Mouse (Mus musculus) C2C12 (cell line): ENCODE data around the gene Lef1.

Experiments used
- CEBPB ChIP-seq: IDR thresholded peaks from one replicate; pipeline ENCODE4 v1.6.1; 2011; ENCODE audit warnings: low read depth, mild to moderate bottlenecking, control low read depth, moderate library complexity
- CTCF ChIP-seq: IDR thresholded peaks from one replicate; pipeline ENCODE4 v1.5.1; 2011; ENCODE audit not compliant: control insufficient read depth, insufficient read depth, insufficient read length
- MAX ChIP-seq: IDR thresholded peaks from one replicate; pipeline ENCODE4 v1.6.1; 2011; ENCODE audit warnings: mild to moderate bottlenecking, control low read depth
- MYOD1 ChIP-seq: IDR thresholded peaks from one replicate; pipeline ENCODE4 v1.6.1; 2011; ENCODE audit warnings: low read depth; ENCODE audit not compliant: control insufficient read depth, insufficient read length
- MYOG ChIP-seq: IDR thresholded peaks from one replicate; pipeline ENCODE4 v1.6.1; 2011; ENCODE audit not compliant: control insufficient read depth, insufficient read length; ENCODE audit errors: extremely low read depth
- USF1 ChIP-seq: IDR thresholded peaks from one replicate; pipeline ENCODE4 v1.6.1; 2011; ENCODE audit warnings: low read depth, mild to moderate bottlenecking, control low read depth, moderate library complexity

DNA sequence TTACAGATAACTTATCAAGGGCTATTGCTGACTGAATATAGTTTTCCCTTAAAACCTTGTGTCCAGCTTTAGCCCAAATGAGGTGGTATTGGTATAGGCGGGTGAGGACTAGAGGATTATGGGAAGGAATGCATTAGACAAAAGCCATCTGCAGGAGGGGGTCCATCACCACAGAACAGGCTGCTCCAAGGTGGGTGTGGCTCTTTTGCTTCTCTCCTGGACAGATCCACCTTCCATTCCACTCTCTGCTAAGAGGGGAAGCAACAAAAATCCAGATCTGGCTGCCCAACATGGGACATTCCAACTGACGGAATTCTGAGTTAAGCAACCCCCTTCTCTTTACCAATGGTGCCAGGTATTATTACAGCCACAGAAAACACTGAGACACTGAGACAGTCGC is 148.7 kb downstream of the Lef1 start:
- TF ChIP-seq MYOG (no peak), CTCF (no peak), CEBPB (no peak), MAX (no peak), USF1 (no peak), MYOD1 (no peak)
